Mouse (Mus musculus) myocyte (in vitro differentiated cells): ENCODE results near the gene Lrpprc. TPM values are rescaled to one million over a fixed set of nuclear protein-coding genes. Genes with fewer than 3 reads are reported as not detected.

Experiments
- H3K27me3 ChIP-seq: one replicate; pipeline ENCODE4 v1.6.1; 2011; ENCODE audit not compliant: control insufficient read depth, insufficient read depth, insufficient read length
- H3K36me3 ChIP-seq: one replicate; pipeline ENCODE4 v1.6.1; 2011; ENCODE audit not compliant: control insufficient read depth, insufficient read depth
- H3K4me2 ChIP-seq: one replicate; pipeline ENCODE4 v1.6.1; 2011; ENCODE audit warnings: low read depth, control low read depth
- H3K4me3 ChIP-seq: one replicate; pipeline ENCODE4 v1.5.1; 2011; ENCODE audit warnings: mild to moderate bottlenecking, control low read depth, moderate library complexity
- H3K79me2 ChIP-seq: one replicate; pipeline ENCODE4 v1.6.1; 2011; ENCODE audit not compliant: control insufficient read depth, insufficient read depth
- H3ac ChIP-seq: one replicate; pipeline ENCODE4 v1.6.1; 2011; ENCODE audit not compliant: control insufficient read depth, insufficient read length
- CEBPB ChIP-seq: IDR thresholded peaks from 2 replicates; pipeline ENCODE4 v1.6.1; 2011; ENCODE audit warnings: mild to moderate bottlenecking, moderate library complexity; ENCODE audit not compliant: poor library complexity, insufficient read depth, severe bottlenecking
- E2F4 ChIP-seq: IDR thresholded peaks from one replicate; pipeline ENCODE4 v1.6.1; 2011; ENCODE audit warnings: mild to moderate bottlenecking, control low read depth, moderate library complexity; ENCODE audit not compliant: insufficient read depth
- MAX ChIP-seq: IDR thresholded peaks from one replicate; pipeline ENCODE4 v1.6.1; 2011; ENCODE audit warnings: low read depth, mild to moderate bottlenecking, control low read depth
- MYOD1 ChIP-seq, 3 experiments: IDR thresholded peaks; one replicate each; pipeline ENCODE4 v1.6.1; 2011; ENCODE audit warnings: control low read depth in 2 of 3, low read depth in 2 of 3, mild to moderate bottlenecking in 2 of 3, moderate library complexity in 1 of 3; ENCODE audit not compliant: insufficient read length in 2 of 3, control insufficient read depth in 1 of 3
- MYOG ChIP-seq, 3 experiments: IDR thresholded peaks; one replicate each; pipeline ENCODE4 v1.6.1; 2011; ENCODE audit warnings: control low read depth in 2 of 3, low read depth in 2 of 3, mild to moderate bottlenecking in 2 of 3; ENCODE audit not compliant: insufficient read length in 2 of 3, control insufficient read depth in 1 of 3, insufficient read depth in 1 of 3
- POLR2A ChIP-seq: IDR thresholded peaks from one replicate; pipeline ENCODE4 v1.6.1; 2011; ENCODE audit warnings: low read depth, mild to moderate bottlenecking, control low read depth, moderate library complexity; ENCODE audit not compliant: insufficient read length
- POLR2AphosphoS2 ChIP-seq: IDR thresholded peaks from one replicate; pipeline ENCODE4 v1.6.1; 2011; ENCODE audit warnings: low read depth, control low read depth; ENCODE audit not compliant: insufficient read length
- REST ChIP-seq: IDR thresholded peaks from one replicate; pipeline ENCODE4 v1.6.1; 2011; ENCODE audit warnings: mild to moderate bottlenecking, control low read depth, moderate library complexity; ENCODE audit not compliant: insufficient read depth, insufficient read length
- SRF ChIP-seq: IDR thresholded peaks from one replicate; pipeline ENCODE4 v1.6.1; 2011; ENCODE audit warnings: low read depth; ENCODE audit not compliant: control insufficient read depth, insufficient read length
- TCF12 ChIP-seq: IDR thresholded peaks from one replicate; pipeline ENCODE4 v1.6.1; 2011; ENCODE audit warnings: mild to moderate bottlenecking, control low read depth; ENCODE audit not compliant: poor library complexity, insufficient read depth, severe bottlenecking
- TCF3 ChIP-seq: IDR thresholded peaks from one replicate; pipeline ENCODE4 v1.6.1; 2011; ENCODE audit warnings: low read depth, control low read depth; ENCODE audit not compliant: insufficient read length
- USF1 ChIP-seq: IDR thresholded peaks from one replicate; pipeline ENCODE4 v1.6.1; 2011; ENCODE audit warnings: low read depth, mild to moderate bottlenecking, control low read depth, moderate library complexity
- polyA plus RNA-seq: library from polyadenylated mRNA; unstranded; fragments of >200 nt; fragmentation: generic; extraction: Trizol; gene quantifications from one replicate; pipeline ENCODE4 v1.2.1, GENCODE M21; 2012; ENCODE audit warnings: missing spikeins

Gene Lrpprc
- polyA plus RNA-seq, 1 experiment = 23.3 TPM

DNA sequence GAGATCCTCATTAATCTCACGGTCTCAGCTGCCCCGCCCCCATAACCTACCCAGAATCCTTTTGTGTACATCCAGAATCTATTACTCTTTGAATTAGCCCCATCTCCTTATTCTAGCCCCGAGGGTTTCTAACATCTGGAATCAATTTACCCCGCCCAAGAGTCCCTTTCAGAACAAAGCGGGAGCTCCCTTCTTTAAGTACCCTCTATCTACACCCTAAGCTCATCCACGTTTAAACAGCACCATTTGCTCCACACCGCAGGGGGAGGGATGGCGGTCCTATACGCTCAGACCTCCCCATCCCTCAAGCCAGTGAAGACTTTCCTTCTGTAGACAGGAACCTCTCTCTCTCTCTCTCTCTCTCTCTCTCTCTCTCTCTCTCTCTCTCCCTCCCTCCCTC is 53.9 kb downstream of the Lrpprc start:
- Histone ChIP-seq H3K4me3 (no peak overlapping the region), H3K27me3 (no peaks in the 10 kb centered on the region), H3K4me2 (no peak overlapping the region), H3K36me3 (peaks cover 10% of the 10 kb centered on the region), H3K79me2 (no peaks in the 10 kb centered on the region), H3ac (no peak overlapping the region)
- TF ChIP-seq MYOG (IDR thresholded peaks at IDR 0.05; ENCODE audit: control insufficient read depth in 1 of 3, insufficient read depth in 1 of 3, insufficient read length in 2 of 3, low read depth in 2 of 3) (no peak), TCF3 (no peak), REST (no peak), TCF12 (no peak), MYOD1 (IDR thresholded peaks at IDR 0.05; ENCODE audit: control insufficient read depth in 1 of 3, insufficient read length in 2 of 3, low read depth in 2 of 3) (no peak), CEBPB (no peak), POLR2A (no peak), E2F4 (no peak), USF1 (no peak), MAX (no peak), SRF (no peak), POLR2AphosphoS2 (no peak)

DNA sequence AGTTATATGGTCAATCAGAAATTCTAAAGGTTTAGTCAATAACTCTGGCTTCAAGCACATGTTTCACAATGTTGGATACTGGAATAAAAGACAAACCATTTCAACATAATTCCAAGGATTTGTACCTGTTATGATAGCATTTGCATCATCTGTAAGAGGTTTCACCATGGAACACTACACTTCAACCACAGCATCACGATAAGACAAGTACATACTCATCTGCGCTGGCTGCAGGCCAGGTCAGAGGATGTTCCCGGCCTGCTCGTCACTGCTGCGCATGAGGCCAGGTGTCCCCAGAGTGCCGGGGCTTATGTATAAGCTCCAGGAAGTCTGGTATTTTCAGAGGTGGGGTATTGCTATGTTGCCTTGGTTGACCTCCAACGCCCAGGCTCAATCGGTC is 58.0 kb downstream of the Lrpprc start:
- Histone ChIP-seq H3K27me3 (no peaks in the 10 kb centered on the region), H3K4me2 (no peak overlapping the region), H3K36me3 (peaks cover 25% of the 10 kb centered on the region), H3K4me3 (no peak overlapping the region), H3K79me2 (no peaks in the 10 kb centered on the region), H3ac (no peak overlapping the region)
- no peak for TF ChIP-seq REST
- no peak for TF ChIP-seq TCF3
- TF ChIP-seq TCF12 = no peak
- TF ChIP-seq MYOD1 (IDR thresholded peaks at IDR 0.05; ENCODE audit: control insufficient read depth in 1 of 3, insufficient read length in 2 of 3, low read depth in 2 of 3) = no peak
- TF ChIP-seq MAX = no peak
- no peak for TF ChIP-seq CEBPB
- TF ChIP-seq SRF = no peak
- no peak for TF ChIP-seq USF1
- no peak for TF ChIP-seq E2F4
- no peak for TF ChIP-seq MYOG (IDR thresholded peaks at IDR 0.05; ENCODE audit: control insufficient read depth in 1 of 3, insufficient read depth in 1 of 3, insufficient read length in 2 of 3, low read depth in 2 of 3)
- TF ChIP-seq POLR2AphosphoS2 = no peak
- TF ChIP-seq POLR2A = no peak

GRCm38 (mm10) chr17:84731361-84731760 is 59.2 kb downstream of the Lrpprc start:
- Histone ChIP-seq H3ac (no peak overlapping the region), H3K36me3 (peaks cover 23% of the 10 kb centered on the region)

GRCm38 (mm10) chr17:84729140-84729539 is 61.4 kb downstream of the Lrpprc start:
- no peaks in the 10 kb centered on the region for H3K27me3 ChIP-seq
- H3ac ChIP-seq = no peak overlapping the region
- H3K79me2 ChIP-seq = no peaks in the 10 kb centered on the region
- H3K4me3 ChIP-seq = no peak overlapping the region
- TF ChIP-seq CEBPB = no peak
- no peak for TF ChIP-seq USF1
- no peak for TF ChIP-seq MYOG (IDR thresholded peaks at IDR 0.05; ENCODE audit: control insufficient read depth in 1 of 3, insufficient read depth in 1 of 3, insufficient read length in 2 of 3, low read depth in 2 of 3)
- TF ChIP-seq POLR2A = no peak
- H3K36me3 ChIP-seq = peaks cover 23% of the 10 kb centered on the region
- no peak overlapping the region for H3K4me2 ChIP-seq

More at GRCm38 (mm10) chr17:84731361-84731760, 59.2 kb downstream of the Lrpprc start:
- no peak for TF ChIP-seq MYOG (IDR thresholded peaks at IDR 0.05; ENCODE audit: control insufficient read depth in 1 of 3, insufficient read depth in 1 of 3, insufficient read length in 2 of 3, low read depth in 2 of 3)
- no peak for TF ChIP-seq TCF3
- no peak for TF ChIP-seq E2F4
- TF ChIP-seq POLR2A = no peak
- no peak for TF ChIP-seq MYOD1 (IDR thresholded peaks at IDR 0.05; ENCODE audit: control insufficient read depth in 1 of 3, insufficient read length in 2 of 3, low read depth in 2 of 3)
- no peak for TF ChIP-seq REST
- no peak for TF ChIP-seq CEBPB
- no peak for TF ChIP-seq MAX
- no peak for TF ChIP-seq SRF
- TF ChIP-seq POLR2AphosphoS2 = no peak
- no peak for TF ChIP-seq TCF12
- no peaks in the 10 kb centered on the region for H3K27me3 ChIP-seq
- no peak overlapping the region for H3K4me3 ChIP-seq
- H3K79me2 ChIP-seq = no peaks in the 10 kb centered on the region
- no peak overlapping the region for H3K4me2 ChIP-seq

- no peaks in the 10 kb centered on the region for H3K27me3 ChIP-seq
- TF ChIP-seq USF1 (no peak), TCF12 (no peak), REST (no peak), SRF (no peak), POLR2AphosphoS2 (no peak), TCF3 (no peak), MYOG (IDR thresholded peaks at IDR 0.05; ENCODE audit: control insufficient read depth in 1 of 3, insufficient read depth in 1 of 3, insufficient read length in 2 of 3, low read depth in 2 of 3) (no peak), MYOD1 (IDR thresholded peaks at IDR 0.05; ENCODE audit: control insufficient read depth in 1 of 3, insufficient read length in 2 of 3, low read depth in 2 of 3) (no peak), CEBPB (no peak), E2F4 (no peak)
- peaks cover 23% of the 10 kb centered on the region for H3K36me3 ChIP-seq
- no peak overlapping the region for H3K4me3 ChIP-seq
- H3ac ChIP-seq = no peak overlapping the region
- no peaks in the 10 kb centered on the region for H3K79me2 ChIP-seq
- no peak overlapping the region for H3K4me2 ChIP-seq
Measured at GRCm38 (mm10) chr17:84728201-84728911, 62.2 kb downstream of the Lrpprc start.
